Mouse (Mus musculus) ES-E14 (cell line): ENCODE data around the gene Tmco3. TPM values are rescaled to one million over a fixed set of nuclear protein-coding genes. Genes with fewer than 3 reads are reported as not detected.
"Not testable (repeated sequence)": the region's sequence is repeated elsewhere in the genome, so short reads cannot be mapped to it uniquely, and the experiment has no call there.

Experiments
- DNase-seq: peaks from one replicate; pipeline ENCODE4 v3.0.0-alpha.2; 2013; ENCODE audit warnings: low read depth, low spot score
- H3K27ac ChIP-seq: 2 replicates; pipeline ENCODE4 v1.5.1; 2012; ENCODE audit warnings: low read depth, mild to moderate bottlenecking, low read length, moderate library complexity, mixed read lengths; ENCODE audit not compliant: poor library complexity, insufficient read depth, severe bottlenecking
- H3K36me3 ChIP-seq: 2 replicates; pipeline ENCODE4 v1.6.1; 2012; ENCODE audit warnings: mild to moderate bottlenecking, low read length, moderate library complexity, mixed read lengths; ENCODE audit not compliant: control insufficient read depth, poor library complexity, insufficient read depth, severe bottlenecking
- H3K4me1 ChIP-seq, 2 experiments: fragments of 150-350 bp in 1 of 2; sonication (generic) in 1 of 2; 2 replicates each; pipeline ENCODE4 v1.6.1; 2012; ENCODE audit warnings: low read length in 2 of 2, mild to moderate bottlenecking in 1 of 2, mixed read lengths in 1 of 2; ENCODE audit not compliant: control insufficient read depth in 2 of 2, insufficient read depth in 2 of 2, poor library complexity in 1 of 2
- H3K4me3 ChIP-seq, 2 experiments: fragments of 150-350 bp in 1 of 2; sonication (generic) in 1 of 2; 2 replicates each; pipeline ENCODE4 v1.5.1; 2012; ENCODE audit warnings: low read length in 2 of 2, low read depth in 1 of 2, mild to moderate bottlenecking in 1 of 2, mixed read lengths in 1 of 2; ENCODE audit not compliant: insufficient read depth in 1 of 2, poor library complexity in 1 of 2, severe bottlenecking in 1 of 2
- H3K9ac ChIP-seq: 2 replicates; pipeline ENCODE4 v1.6.1; 2012; ENCODE audit warnings: low read depth, mild to moderate bottlenecking, low read length, mixed read lengths; ENCODE audit not compliant: poor library complexity, insufficient read depth, severe bottlenecking
- H3K9me3 ChIP-seq: fragments of 150-350 bp; sonication (generic); 2 replicates; pipeline ENCODE4 v1.6.1; 2012; ENCODE audit warnings: low read depth, mild to moderate bottlenecking, low read length; ENCODE audit not compliant: control insufficient read depth, insufficient read depth
- CHD2 ChIP-seq: IDR thresholded peaks from 2 replicates; pipeline ENCODE4 v1.6.1; 2014; ENCODE audit warnings: mild to moderate bottlenecking, low read depth, low read length, inconsistent platforms
- HCFC1 ChIP-seq: IDR thresholded peaks from 2 replicates; pipeline ENCODE4 v1.6.1; 2012; ENCODE audit warnings: low read length, inconsistent platforms, borderline replicate concordance; ENCODE audit not compliant: insufficient read depth
- MAFK ChIP-seq: IDR thresholded peaks from 2 replicates; pipeline ENCODE4 v1.6.1; 2014; ENCODE audit warnings: mild to moderate bottlenecking, low read depth, low read length, inconsistent platforms; ENCODE audit not compliant: insufficient read depth
- ZC3H11A ChIP-seq: IDR thresholded peaks from 2 replicates; pipeline ENCODE4 v1.6.1; 2012; ENCODE audit warnings: low read depth, mild to moderate bottlenecking, inconsistent platforms, low read length, borderline replicate concordance
- ZNF384 ChIP-seq: IDR thresholded peaks from 2 replicates; pipeline ENCODE4 v1.6.1; 2012; ENCODE audit warnings: low read depth, low read length, inconsistent platforms
- in situ Hi-C, 2 experiments: fragments of 600-800 bp; cut with MboI; formaldehyde crosslinking; loops; one replicate each; pipeline ENCODE4 v1.15.1; 2025; ENCODE audit warnings: low sequenced_read_pairs in 2 of 2, inconsistent platforms in 1 of 2; ENCODE audit not compliant: unreplicated experiment in 2 of 2
- total RNA-seq: library from RNA; depleted of rRNA; stranded (reverse); fragments of 300-350 nt; gene quantifications from 2 replicates; pipeline ENCODE4 v1.2.3, GENCODE M21; 2012

The Tmco3 gene
- total RNA-seq, 1 experiment = 20.3 TPM

- no peak overlapping the region for H3K4me3 ChIP-seq
- H3K9ac ChIP-seq = no peak overlapping the region
- H3K27ac ChIP-seq = no peak overlapping the region
- in situ Hi-C loops = no loop called here
- H3K4me1 ChIP-seq = peaks cover 3 to 9% of the 10 kb centered on the region in 2 experiments; a peak in 3 of 4 replicates
- no peaks in the 10 kb centered on the region for H3K36me3 ChIP-seq
- peak; percentile 53 for DNase-seq
- TF ChIP-seq CHD2 (no peak), ZNF384 (no peak), MAFK (no peak), HCFC1 (no peak), ZC3H11A (no peak)
- H3K9me3 ChIP-seq = no peaks in the 10 kb centered on the region
Measured at GRCm38 (mm10) chr8:13334671-13335070, 46.7 kb downstream of the Tmco3 start.

- H3K9ac ChIP-seq, H3K4me3 ChIP-seq, H3K9me3 ChIP-seq, DNase-seq, in situ Hi-C loops, H3K27ac ChIP-seq: not testable (repeated sequence)
- Histone ChIP-seq H3K4me1 (peaks cover 5 to 13% of the 10 kb centered on the region in 2 experiments), H3K36me3 (peaks cover 12% of the 10 kb centered on the region)
Measured at GRCm38 (mm10) chr8:13337245-13337644, 49.3 kb downstream of the Tmco3 start.

DNA sequence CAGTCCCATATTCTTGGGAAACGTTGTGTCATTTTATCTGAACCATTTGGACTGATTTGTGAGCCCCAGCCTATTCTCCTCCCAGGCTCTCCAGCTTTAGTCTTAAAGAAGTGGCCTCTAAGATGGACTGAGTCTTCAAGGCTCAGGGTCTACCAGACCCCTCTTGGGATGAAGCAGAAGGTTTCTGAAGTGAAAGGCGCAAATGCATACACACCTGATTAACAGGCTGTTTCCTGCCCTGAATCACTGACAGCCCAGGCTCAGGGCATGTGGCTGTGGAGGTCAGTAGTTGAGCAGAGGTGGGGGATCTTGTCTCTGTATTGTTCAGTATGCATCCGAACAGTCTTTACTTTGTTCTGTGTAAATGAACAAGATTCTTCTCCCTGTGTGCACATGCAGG lies 49.7 kb downstream of the Tmco3 start:
- H3K4me3 ChIP-seq = no peak overlapping the region
- TF ChIP-seq HCFC1 (no peak), ZC3H11A (no peak), CHD2 (no peak), ZNF384 (no peak)

GRCm38 (mm10) chr8:13338255-13338860 lies 50.4 kb downstream of the Tmco3 start, which contains the start of gene Tfdp1:
Tfdp1 (plus strand) TSS chr8:13338751.
- H3K9me3 ChIP-seq = no peaks in the 10 kb centered on the region
- in situ Hi-C loops = no loop called here
- H3K27ac ChIP-seq = peak within 1 kb of the TSS; percentile 54
- TF ChIP-seq ZC3H11A = no peak
- TF ChIP-seq CHD2 = no peak
- no peak for TF ChIP-seq HCFC1
- no peak for TF ChIP-seq ZNF384
- TF ChIP-seq MAFK = no peak
- peaks cover 17% of the 10 kb centered on the region for H3K36me3 ChIP-seq
- peaks cover 5 to 11% of the 10 kb centered on the region in 2 experiments; a peak in 3 of 4 replicates for H3K4me1 ChIP-seq
- peak within 1 kb of the TSS; percentile 85 to 91 for H3K4me3 ChIP-seq
- peak within 1 kb of the TSS; percentile 96 for H3K9ac ChIP-seq
- peak; percentile 74 for DNase-seq

More for the DNA sequence above, 49.7 kb downstream of the Tmco3 start:
- no peak for DNase-seq
- H3K4me1 ChIP-seq = peaks cover 5 to 11% of the 10 kb centered on the region in 2 experiments; a peak in 3 of 4 replicates
- no peaks in the 10 kb centered on the region for H3K9me3 ChIP-seq
- H3K9ac ChIP-seq = peak overlapping the region; percentile 82; the same call in 1 of the 2 replicates
- in situ Hi-C loops = no loop called here
- H3K36me3 ChIP-seq = peaks cover 14% of the 10 kb centered on the region
- no peak overlapping the region for H3K27ac ChIP-seq
